Mouse (Mus musculus) ovary, adult 10 weeks (tissue): ENCODE results near the gene Crhr1. TPM values are rescaled to one million over a fixed set of nuclear protein-coding genes. Genes with fewer than 3 reads are reported as not detected.

Source experiments
- polyA plus RNA-seq: library from polyadenylated mRNA; stranded (reverse); fragments of 350-450 nt; fragmentation: Illumina TruSeq; extraction: RNeasy Lipid Tissue Mini Kit (QIAGEN cat#74804); gene quantifications from one replicate; pipeline ENCODE4 v1.2.3, GENCODE M21; 2014

Gene Crhr1
- polyA plus RNA-seq: not detected

DNA sequence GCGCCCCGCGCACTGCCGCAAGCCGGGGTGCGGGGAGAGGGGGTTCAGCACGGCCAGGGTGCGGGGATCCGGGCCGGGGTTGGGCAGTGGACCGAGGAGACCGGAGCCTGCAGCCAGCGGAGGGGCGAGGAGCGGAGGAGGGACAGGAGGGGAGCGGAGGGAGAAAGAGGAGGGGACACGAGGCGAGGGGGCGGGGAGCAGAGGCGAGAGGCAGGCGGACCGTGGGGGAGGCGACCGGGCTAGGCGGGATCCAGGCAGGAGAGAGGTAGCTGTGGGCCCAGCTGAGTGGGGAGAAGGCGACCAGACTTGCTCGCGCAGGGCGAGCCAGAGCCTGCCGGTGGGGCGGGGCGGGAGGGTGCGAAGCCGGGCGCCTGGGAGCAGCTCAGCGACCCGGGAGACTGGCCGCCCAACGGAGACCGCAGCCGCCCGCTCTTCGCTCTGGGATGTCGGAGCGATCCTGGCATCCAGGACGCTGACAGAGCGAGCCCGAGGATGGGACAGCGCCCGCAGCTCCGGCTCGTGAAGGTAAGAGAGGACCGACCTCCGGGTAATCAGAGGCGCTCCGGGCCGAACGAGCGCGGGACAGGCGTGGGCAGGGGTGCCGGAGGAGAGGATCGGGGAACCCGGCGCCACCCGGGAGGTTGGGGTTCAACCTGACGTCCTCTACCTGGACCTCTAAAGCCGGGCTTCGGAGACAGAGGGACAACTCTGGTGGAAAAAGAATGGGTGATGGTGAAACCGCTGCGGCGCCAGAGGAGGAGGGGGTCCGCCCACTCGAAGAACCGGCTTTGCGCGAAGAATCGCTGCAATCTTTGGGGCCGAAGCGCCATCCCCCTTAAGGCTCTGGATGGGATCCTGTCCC lies at the start of gene Crhr1:
Gene Crhr1 (plus strand): TSS at position 276 of the 862 bp plus-strand sequence.

DNA sequence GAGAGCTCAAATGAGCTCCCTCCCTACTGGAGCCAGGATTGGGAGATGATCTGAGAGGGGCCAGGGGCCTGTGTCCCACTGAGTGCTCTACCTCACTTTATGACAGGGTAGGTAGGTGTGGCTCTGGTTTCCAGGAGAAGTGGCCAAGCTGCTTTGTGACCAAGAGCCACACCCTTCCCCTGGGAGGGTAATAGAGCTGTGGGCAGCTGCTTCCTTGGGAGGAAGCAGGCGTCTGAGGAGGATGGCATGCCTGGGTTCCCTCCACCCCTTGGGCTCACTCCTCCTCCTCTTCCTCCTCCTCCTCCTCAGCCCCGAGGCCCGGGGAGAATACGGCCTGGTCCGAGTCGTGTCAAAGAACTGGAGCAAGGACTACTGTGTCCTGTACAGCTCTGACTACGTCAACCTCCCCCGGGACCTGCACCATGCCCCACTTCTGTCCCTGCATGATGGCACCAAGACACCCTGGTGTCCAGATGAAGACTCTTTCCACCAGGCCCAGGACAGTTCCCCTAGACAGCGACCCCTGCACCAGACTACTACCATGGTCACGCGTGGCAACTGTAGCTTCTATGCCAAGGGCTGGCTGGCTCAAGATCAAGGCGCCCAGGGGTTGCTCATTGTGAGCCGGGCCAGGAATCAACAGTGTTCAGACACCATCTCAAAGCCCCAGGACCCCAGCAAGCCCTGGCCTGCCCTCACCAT lies 53.6 kb downstream of the Crhr1 start, which contains the start of gene Sppl2c:
Gene Sppl2c (plus strand): TSS at position 193 of the 702 bp plus-strand sequence.

Other genes with a start within 250 kb of the Crhr1 start
- gene Nsf, start 178.8 kb upstream of the Crhr1 start, polyA plus RNA-seq: 28.0 TPM
- 43.0 TPM for gene Arf2, start 166.1 kb upstream of the Crhr1 start, polyA plus RNA-seq
- gene Sppl2c, start 53.5 kb downstream of the Crhr1 start, polyA plus RNA-seq: not detected
- 0.46 TPM for gene Mapt, start 98.5 kb downstream of the Crhr1 start, polyA plus RNA-seq